Mouse (Mus musculus): ENCODE results near the gene Usp12. TPM values are rescaled to one million over a fixed set of nuclear protein-coding genes. Genes with fewer than 3 reads are reported as not detected.

Gene Usp12
- total and polyA plus RNA-seq, 2 experiments from 2014 or later, result 13.2 to 20.7 TPM

DNA sequence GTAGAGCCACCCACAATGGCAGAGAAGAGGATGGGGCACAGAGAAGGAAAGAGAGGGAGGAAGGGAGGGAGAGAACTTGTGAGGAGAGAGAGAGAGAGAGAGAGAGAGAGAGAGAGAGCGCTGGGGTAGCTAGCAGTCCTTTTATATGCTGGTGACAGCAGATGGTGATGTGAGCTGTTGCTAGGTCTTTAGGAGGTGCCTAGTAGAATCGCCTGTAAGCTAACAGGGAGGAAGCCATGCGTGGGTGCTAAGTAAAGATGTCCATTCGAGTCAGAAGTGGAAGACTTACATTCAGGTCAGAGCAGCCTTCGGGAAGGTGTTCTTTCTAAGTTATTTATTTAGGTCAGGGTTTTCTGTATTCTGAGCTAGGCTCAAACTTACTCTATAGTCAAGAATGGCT lies 15.1 kb upstream of the Usp12 start:
- Histone ChIP-seq H3K9me3 (ENCODE audit: low read length) (no peaks in the 10 kb centered on the region), H3K4me2 (ENCODE audit: low read depth, low read length) (no peak overlapping the region), H3K4me3 (ENCODE audit: low read length) (no peak overlapping the region), H3K9ac (replicated peaks; ENCODE audit: low read length) (no peak overlapping the region), H3K36me3 (ENCODE audit: insufficient read depth, low read length) (no peaks in the 10 kb centered on the region), H3K27ac (no peak overlapping the region), H3K4me1 (ENCODE audit: insufficient read depth, low read length) (no peaks in the 10 kb centered on the region), H3K27me3 (ENCODE audit: insufficient read depth, low read length) (no peaks in the 10 kb centered on the region)
- no peak for TF ChIP-seq CTCF (IDR thresholded peaks at IDR 0.05; ENCODE audit: low read depth)
- 70% methylated on average over 5 of the region's 5 CpGs for WGBS
- DNase-seq (ENCODE audit: low spot score), result no peak
- no peak for ATAC-seq

- Histone ChIP-seq H3K4me1 (ENCODE audit: insufficient read depth, low read length) (no peaks in the 10 kb centered on the region), H3K4me3 (ENCODE audit: low read length) (no peak overlapping the region), H3K36me3 (ENCODE audit: insufficient read depth, low read length) (no peaks in the 10 kb centered on the region), H3K9ac (replicated peaks; ENCODE audit: low read length) (no peak overlapping the region), H3K9me3 (ENCODE audit: low read length) (no peaks in the 10 kb centered on the region), H3K27me3 (ENCODE audit: insufficient read depth, low read length) (no peaks in the 10 kb centered on the region), H3K4me2 (ENCODE audit: low read depth, low read length) (no peak overlapping the region), H3K27ac (no peak overlapping the region)
- TF ChIP-seq CTCF (IDR thresholded peaks at IDR 0.05; ENCODE audit: low read depth), result no peak
- DNase-seq (ENCODE audit: low spot score) (no peak), ATAC-seq (no peak)
- WGBS, result 81% methylated on average over 8 of the region's 8 CpGs
Measured at GRCm38 (mm10) chr5:146806004-146806430, 11.2 kb upstream of the Usp12 start.

- 26% methylated on average over 9 of the region's 9 CpGs for WGBS
- TF ChIP-seq CTCF (IDR thresholded peaks at IDR 0.05; ENCODE audit: low read depth), result no peak
- ATAC-seq, result no peak
Measured at GRCm38 (mm10) chr5:146798031-146798430, 3.2 kb upstream of the Usp12 start.

DNA sequence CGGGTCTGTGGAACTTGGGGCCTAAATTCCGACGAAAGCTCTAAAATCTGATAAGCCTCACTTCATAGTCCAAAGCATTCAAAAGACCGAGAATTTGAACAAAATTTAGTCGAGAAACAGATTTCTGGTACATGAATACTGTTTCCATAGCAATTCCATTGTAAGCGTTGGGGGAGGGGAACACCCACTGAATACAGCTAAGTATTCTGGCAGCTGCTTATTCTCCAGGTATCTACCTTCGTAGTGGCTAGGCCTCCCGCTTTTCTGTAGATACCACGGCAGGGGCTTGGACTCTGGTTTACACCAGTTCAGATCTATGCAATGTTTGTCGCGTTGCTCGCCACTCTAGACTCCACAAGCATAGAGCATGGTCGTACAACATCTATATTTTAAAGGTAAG lies 922 bp upstream of the Usp12 start:
- Histone ChIP-seq H3K9me3 (ENCODE audit: low read length) (no peaks in the 10 kb centered on the region), H3K9ac (replicated peaks; ENCODE audit: low read length) (no peak overlapping the region), H3K4me2 (ENCODE audit: low read depth, low read length) (no peak overlapping the region), H3K4me1 (ENCODE audit: insufficient read depth, low read length) (peaks cover 22% of the 10 kb centered on the region), H3K4me3 (ENCODE audit: low read length) (no peak overlapping the region), H3K27me3 (ENCODE audit: insufficient read depth, low read length) (no peaks in the 10 kb centered on the region), H3K36me3 (ENCODE audit: insufficient read depth, low read length) (no peaks in the 10 kb centered on the region), H3K27ac (no peak overlapping the region)
- WGBS, result 70% methylated on average over 13 of the region's 13 CpGs
- TF ChIP-seq CTCF (IDR thresholded peaks at IDR 0.05; ENCODE audit: low read depth), result no peak
- no peak for ATAC-seq
- peak; percentile 35 for DNase-seq (ENCODE audit: low spot score)

More at GRCm38 (mm10) chr5:146798031-146798430, 3.2 kb upstream of the Usp12 start:
- Histone ChIP-seq H3K4me2 (ENCODE audit: low read depth, low read length) (no peak overlapping the region), H3K27me3 (ENCODE audit: insufficient read depth, low read length) (no peaks in the 10 kb centered on the region), H3K4me3 (ENCODE audit: low read length) (no peak overlapping the region), H3K4me1 (ENCODE audit: insufficient read depth, low read length) (peaks cover 6% of the 10 kb centered on the region; the same call in 1 of the 2 replicates), H3K9ac (replicated peaks; ENCODE audit: low read length) (no peak overlapping the region), H3K27ac (no peak overlapping the region), H3K36me3 (ENCODE audit: insufficient read depth, low read length) (no peaks in the 10 kb centered on the region), H3K9me3 (ENCODE audit: low read length) (no peaks in the 10 kb centered on the region)
- DNase-seq (ENCODE audit: low spot score), result no peak

DNA sequence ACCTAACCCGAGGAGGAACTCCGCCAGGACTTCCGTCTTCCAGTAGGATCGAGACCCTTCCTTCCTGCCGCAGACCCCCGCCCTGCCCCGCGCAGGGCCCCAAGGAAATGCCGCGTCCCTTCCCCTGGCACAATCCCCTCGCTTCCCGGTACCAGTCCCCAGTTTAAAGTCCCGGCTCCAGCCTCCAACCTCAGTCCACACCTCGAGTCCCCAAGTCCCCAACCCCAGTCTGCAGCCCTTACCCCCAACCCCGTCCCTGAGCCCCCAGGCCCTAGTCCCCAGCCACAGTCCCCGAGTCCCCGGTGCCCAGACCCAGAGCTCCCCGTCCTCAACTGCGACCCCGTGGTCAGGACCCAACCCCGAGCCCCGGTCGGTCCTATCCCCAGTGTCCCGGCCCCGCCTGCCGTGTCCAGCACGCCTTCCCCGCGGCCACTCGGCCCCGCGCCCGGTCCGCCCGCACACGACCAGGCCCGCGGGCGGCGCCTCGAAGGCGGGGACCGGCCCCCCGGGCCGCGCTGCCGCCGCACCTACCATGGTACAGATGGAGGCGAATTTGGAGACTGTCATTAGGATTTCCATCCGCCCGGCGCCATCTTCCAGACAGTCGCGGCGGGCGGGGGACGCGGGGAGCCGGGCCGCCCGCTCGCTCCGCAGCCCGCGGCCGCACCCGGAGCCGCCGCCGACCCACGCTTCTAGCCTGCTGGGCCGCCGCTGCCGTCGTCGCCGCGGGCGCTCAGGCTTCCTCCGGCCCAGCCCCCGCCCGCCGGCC lies 538 bp downstream of the Usp12 start:
- Histone ChIP-seq H3K27me3 (ENCODE audit: insufficient read depth, low read length) (no peaks in the 10 kb centered on the region), H3K4me3 (ENCODE audit: low read length) (peak overlapping the region; percentile 93), H3K27ac (peak overlapping the region; percentile 91), H3K36me3 (ENCODE audit: insufficient read depth, low read length) (no peaks in the 10 kb centered on the region), H3K4me1 (ENCODE audit: insufficient read depth, low read length) (peaks cover 24% of the 10 kb centered on the region), H3K9me3 (ENCODE audit: low read length) (no peaks in the 10 kb centered on the region), H3K9ac (replicated peaks; ENCODE audit: low read length) (peak overlapping the region; percentile 87), H3K4me2 (ENCODE audit: low read depth, low read length) (peak overlapping the region; percentile 87)
- TF ChIP-seq CTCF (IDR thresholded peaks at IDR 0.05; ENCODE audit: low read depth), result no peak
- ATAC-seq (peak; percentile 68), DNase-seq (ENCODE audit: low spot score) (peak; percentile 26)
- under 1% methylated on average over 61 of the region's 83 CpGs for WGBS

- peak overlapping the region; percentile 93 for H3K4me3 ChIP-seq (ENCODE audit: low read length)
- H3K4me2 ChIP-seq (ENCODE audit: low read depth, low read length), result peak overlapping the region; percentile 87
- no peak for ATAC-seq
- H3K9ac ChIP-seq (replicated peaks; ENCODE audit: low read length), result peak overlapping the region; percentile 87
- no peak for TF ChIP-seq CTCF (IDR thresholded peaks at IDR 0.05; ENCODE audit: low read depth)
- H3K9me3 ChIP-seq (ENCODE audit: low read length), result no peaks in the 10 kb centered on the region
- H3K27ac ChIP-seq, result peak overlapping the region; percentile 91
- 4% methylated on average over 18 of the region's 18 CpGs for WGBS
- H3K27me3 ChIP-seq (ENCODE audit: insufficient read depth, low read length), result no peaks in the 10 kb centered on the region
- DNase-seq (ENCODE audit: low spot score), result no peak
- H3K36me3 ChIP-seq (ENCODE audit: insufficient read depth, low read length), result no peaks in the 10 kb centered on the region
- peaks cover 24% of the 10 kb centered on the region for H3K4me1 ChIP-seq (ENCODE audit: insufficient read depth, low read length)
Measured at GRCm38 (mm10) chr5:146793630-146794083, 1.1 kb downstream of the Usp12 start.
